Mouse (Mus musculus): Measurements from ENCODE around the gene Sik2. TPM values are rescaled to one million over a fixed set of nuclear protein-coding genes. Genes with fewer than 3 reads are reported as not detected.

The Sik2 gene
- polyA plus RNA-seq, 3 experiments from 2014 or later: 14.7 to 30.3 (median 15.8) TPM

DNA sequence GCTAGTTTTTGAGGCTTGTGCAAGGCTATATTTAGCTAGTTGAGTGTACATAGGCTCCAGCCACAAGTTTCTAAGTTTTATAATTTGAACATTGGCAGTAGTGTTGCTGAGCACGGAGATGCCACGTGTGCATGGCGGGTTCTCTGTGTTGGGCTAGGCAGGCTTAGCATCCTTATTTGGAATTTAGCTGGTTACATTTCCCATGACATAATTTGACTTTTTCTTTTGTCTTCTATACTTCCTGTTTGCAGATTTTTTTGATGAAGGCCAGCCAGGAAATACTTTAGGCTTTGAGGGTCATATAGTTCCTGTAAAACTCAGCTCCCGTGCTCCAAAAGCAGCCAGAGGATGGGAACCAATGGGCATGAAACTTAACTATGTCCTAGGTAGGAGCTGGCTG, 145.0 kb downstream of the Sik2 start:
- ATAC-seq: peak; percentile 75

DNA sequence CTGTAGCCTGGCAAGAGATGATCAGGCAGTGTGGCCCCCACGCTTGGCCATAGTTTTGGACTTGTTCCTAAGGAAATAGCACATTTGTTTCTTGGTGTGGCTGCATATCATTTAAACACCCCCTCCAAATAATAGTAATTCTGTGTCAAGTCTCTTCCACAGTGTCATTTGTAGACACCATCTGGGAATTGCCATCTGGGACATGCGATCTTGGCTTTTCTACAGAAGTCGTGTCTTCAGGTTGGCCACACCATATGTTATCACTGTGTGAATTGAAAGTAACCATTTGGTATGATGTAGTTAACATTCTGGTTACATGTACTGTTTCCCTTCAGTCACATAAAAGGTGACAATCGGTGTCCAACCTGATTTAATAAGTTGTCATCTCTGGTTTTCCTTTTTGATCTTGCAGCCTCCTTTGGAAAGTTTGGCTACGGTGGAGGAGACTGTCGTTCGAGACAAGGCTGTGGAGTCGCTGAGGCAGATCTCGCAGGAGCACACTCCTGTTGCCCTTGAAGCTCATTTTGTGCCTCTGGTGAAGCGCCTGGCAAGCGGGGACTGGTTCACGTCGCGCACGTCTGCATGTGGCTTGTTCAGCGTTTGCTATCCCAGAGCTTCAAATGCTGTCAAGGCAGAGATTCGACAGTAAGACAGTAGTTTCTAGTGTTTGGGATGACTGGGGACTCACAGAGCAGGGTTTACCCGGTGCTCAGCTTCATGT, 147.6 kb downstream of the Sik2 start:
- no peak for ATAC-seq

DNA sequence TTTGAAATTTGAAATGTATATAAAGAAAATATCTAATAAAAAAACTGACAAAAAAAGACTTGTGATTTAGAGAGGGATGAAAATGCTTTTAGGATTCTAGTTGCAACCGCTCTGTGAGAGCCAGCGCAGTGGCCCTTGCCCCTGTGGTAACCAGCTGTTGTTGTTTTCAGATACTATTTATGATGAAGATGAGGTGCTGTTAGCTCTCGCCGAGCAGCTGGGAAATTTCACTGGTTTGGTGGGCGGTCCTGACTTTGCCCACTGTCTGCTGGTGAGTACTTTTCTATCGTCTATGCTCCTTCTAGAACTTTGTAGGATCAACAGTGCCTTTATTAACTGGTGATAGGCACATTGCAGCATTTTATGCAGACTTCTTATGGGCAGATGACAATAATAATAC, 150.2 kb downstream of the Sik2 start:
- no peak for ATAC-seq

DNA sequence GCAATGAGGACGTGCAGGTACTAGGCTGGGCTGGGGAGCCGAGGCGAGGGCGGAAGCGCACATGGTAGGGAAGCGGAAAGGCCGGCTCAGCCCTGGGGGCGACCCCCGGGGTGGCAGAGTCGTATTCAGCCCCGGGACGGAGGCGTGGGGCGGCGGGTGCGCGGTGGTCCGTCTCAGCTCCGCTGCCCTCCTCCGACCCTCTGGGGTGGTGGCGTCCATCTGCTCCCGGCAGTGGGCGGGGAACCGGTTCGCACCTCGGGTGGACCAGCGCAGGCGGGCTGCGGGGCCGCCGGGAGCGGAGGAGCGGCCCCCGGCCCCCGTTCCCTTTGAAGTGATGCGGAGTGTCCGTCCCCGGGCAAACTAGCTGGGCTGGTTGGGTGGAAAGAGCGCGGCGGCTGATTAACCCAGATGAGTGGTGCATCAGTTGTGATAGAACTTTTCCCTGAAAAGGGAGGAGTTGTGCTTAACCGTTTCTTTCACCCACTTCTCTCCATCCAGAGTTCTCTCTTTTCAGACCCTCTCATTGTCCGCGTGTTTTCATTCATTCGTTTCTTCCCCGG, 151.7 kb downstream of the Sik2 start:
- peak; percentile 53 for ATAC-seq

DNA sequence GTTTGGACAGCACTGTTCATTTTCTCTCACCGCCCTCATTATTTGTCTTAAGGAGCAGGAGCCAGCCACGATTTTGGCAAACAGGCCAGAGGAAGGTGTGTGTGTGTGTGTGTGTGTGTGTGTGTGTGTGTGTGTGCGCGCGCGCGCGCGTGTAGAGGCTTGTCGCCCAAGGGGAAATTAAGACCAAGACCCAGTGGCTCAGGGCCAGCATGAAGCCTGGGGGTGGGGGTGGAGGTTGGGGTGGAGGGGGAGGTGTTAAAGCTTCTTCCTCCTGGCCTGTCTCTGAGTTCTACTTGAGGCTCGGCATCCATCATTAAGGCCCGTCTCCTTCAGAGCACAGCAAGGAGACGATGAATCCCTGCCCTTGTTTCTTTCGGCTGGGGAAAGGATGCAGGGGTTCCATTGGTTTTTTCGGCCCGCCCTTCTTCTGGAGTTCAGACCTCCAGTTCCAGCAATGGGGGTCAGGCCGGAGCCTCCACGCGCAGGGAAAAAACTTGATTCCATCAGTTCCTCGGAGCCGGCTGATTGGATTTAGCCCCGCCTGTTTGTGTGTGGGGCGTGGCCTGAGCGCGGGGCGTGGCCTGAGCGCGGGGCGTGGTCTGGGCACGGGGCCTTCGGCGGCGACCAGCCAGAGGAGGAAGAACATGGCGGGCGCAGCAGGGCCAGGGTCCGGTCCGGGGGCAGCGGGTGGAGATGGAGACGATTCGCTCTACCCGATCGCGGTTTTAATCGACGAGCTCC, 152.4 kb downstream of the Sik2 start:
- peak; percentile 89 for ATAC-seq

DNA sequence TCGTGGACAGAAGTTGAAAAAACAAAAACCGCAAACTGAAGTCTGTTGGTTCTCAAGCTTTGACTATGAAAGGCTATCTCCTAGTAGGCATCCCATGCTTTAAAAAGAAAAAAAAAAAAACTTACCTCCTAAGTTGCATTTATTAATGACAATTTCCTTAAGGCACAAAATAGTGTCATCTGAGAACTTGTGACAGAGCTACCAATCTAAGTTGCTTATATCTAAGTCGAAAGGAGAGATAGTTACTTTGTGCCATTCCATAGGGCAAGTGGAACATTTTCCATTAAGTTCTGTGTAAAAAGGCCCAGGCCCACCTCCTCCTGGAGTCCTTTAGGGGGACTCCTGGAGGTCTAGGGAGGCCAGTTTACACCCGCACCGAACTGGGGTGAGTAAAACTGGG, 153.1 kb downstream of the Sik2 start:
- ATAC-seq: no peak

DNA sequence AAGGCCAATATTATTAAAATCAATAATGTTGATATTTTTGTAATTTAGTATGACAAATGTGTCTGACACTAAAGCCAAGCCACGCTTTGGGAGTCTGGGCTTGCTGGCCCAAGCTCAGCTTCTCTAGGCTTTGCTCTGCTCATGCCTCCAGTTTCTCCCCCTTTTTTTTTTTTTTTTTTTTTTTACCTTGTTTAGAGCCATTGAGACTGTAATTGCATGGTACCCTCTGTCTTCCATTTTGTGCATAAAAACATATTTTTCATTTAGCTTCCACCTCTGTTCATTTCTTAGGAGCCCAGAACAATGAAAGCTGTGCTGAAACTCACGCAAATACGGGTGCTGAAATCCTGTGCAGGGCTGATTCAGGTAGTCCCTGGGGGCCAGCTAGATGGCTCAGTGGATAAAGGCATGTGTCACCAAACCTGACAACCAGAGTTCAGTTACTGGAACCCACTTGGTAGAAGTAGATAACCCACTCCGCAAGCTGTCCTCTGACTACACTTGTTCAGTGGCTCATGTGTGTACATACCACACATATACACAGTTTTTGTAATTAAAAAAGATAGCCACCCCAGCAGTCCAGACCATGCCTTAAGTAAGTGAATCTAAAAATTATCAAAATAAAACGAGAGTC, 153.6 kb downstream of the Sik2 start:
- no peak for ATAC-seq

DNA sequence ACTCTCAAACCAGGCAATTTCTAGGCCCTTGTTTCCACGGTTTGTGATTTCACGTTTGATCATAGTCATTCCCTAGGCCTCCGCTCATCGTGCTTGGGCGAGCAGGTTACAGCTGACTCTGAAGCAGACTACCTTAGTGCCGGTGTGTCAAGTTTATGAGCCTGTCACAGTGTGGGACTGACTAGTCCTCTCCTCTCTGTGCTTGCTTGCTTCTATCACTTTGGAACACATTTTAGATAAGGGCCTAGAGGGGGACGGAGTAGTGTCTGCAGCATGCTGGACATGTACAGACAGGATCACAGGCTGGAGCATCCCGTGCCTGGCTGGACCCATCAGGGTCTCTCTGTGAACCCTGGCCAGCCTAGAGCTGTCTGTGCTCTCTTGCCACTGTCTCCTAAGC, 154.5 kb downstream of the Sik2 start:
- no peak for ATAC-seq

DNA sequence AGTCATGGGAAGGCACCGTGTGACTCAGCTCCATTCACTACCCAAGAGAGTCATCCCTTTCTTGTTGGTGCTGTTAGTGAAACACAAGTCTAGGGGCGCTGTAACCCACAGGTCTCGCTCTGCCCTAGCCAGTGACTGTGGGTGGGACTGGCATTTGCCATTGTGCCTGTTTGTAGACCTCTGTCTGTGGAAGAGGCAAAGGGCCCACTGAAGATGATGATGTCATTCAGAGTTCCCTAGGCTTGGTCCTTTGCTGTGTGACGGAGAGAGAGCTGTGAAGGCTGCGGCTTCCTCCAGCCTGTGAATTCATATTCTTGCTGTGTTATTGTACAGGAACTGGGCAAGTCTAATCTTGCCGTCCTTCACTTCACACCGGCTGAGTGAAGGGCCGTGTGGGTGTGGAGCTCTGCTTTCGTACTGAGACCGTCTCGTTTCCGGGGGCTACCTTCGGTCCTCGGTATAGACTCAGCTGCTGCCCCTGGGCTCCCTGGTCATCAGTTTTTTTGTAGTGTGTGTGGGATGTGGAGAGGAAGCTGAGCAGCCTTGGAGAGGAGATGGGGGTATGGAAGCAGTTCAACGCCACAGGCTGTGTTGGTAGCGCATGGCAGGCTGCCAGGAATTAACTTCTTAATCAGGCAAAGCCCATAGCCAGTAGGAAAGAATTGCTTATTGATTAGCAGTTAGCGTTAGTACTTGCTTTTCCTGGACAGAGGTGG, 156.1 kb downstream of the Sik2 start:
- peak; percentile 33 for ATAC-seq

DNA sequence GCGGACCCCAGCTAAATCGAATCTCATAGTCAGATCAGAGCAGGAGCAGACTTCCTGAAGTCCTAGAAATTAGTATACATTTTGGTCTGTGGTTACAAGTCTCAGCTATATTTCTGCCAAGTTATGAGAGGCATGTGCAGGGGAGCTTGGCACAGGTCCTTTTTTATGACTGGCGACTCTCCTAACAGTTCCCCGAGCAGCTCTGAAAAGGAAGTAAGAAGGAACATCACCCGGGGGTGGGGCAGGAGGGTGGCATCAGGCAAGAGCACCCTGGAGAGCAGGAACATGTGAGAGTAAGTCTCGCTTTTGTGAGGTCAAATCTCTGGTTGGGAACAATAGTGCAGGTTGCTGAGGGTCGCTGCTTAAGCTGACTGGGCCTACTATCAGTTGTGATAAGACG, 158.2 kb downstream of the Sik2 start:
- no peak for ATAC-seq

DNA sequence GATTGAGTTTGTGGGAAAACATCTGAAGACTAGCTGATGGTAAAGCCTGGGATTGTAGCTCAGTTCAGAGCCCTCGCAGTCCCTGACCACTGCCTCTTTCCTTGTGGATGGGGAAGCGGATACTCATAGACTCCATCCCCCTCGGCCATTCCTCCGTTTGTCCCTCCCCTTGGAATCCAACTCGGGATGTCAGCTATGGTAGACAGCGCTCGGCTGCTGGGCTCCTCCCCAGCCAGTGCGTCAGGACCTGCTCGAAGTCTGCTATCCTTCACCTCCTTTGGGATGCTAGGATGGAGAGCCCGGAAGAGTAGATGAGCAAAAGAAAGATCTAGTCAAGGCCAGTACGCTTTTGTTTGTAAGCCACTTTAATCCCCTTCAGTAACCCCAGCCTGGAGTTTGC, 158.6 kb downstream of the Sik2 start:
- ATAC-seq: no peak

DNA sequence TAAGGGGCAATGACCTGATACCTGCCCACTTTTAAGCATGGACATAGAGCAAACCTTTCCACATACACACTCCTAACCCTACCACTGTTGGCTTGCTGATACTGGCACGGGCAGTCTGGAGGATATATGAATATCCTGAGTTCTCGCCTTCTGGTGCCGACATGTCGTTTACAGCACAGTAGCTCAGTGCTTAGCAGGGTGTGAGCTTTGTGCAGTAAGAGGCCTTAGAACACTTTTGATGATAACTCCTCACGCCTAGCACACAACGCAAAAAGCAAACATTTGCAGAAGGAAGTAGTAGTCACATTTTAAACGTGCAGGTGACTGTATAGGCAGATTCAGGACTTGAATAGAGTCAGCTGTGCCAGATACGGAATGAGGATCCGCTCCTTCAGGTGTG, 159.1 kb downstream of the Sik2 start:
- ATAC-seq: no peak

DNA sequence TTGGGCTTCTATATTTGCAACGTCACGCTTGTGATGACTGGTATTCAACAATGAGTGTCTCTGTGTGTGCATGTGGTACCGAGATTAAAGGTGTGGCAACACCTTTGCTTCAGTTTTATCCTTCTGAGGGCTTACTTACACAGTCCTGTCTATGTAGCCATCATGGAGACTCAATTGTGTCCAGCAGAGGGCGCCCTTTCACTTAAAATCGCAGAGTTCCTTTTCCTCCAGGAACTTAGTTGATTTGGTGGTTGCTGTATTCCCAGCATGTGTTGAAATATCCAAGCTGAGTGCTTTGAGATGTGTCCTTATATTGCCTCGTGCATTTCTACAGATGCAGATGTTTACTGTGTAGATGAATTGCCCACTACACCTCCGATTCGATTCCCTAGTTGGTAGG, 159.6 kb downstream of the Sik2 start:
- ATAC-seq: no peak

DNA sequence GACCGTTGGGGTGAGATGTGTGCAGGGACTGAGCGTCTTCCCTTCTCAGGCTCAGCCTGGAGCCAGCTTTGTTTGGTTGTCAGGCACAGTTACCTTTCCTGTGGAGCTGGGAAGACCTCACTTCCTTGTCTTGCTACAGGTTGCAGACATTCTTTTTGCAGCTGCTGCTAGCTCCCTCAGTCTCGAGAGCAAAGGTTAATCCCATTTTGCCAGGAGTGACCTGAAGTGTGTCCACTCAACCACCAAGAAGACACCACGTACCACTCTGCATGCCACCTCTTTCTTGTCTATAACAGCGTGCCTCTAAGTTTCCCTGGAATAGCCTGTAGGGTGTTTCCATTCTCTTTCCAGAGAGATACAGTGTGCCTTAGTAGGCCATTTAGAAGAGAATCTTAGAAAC, 160.1 kb downstream of the Sik2 start:
- no peak for ATAC-seq

DNA sequence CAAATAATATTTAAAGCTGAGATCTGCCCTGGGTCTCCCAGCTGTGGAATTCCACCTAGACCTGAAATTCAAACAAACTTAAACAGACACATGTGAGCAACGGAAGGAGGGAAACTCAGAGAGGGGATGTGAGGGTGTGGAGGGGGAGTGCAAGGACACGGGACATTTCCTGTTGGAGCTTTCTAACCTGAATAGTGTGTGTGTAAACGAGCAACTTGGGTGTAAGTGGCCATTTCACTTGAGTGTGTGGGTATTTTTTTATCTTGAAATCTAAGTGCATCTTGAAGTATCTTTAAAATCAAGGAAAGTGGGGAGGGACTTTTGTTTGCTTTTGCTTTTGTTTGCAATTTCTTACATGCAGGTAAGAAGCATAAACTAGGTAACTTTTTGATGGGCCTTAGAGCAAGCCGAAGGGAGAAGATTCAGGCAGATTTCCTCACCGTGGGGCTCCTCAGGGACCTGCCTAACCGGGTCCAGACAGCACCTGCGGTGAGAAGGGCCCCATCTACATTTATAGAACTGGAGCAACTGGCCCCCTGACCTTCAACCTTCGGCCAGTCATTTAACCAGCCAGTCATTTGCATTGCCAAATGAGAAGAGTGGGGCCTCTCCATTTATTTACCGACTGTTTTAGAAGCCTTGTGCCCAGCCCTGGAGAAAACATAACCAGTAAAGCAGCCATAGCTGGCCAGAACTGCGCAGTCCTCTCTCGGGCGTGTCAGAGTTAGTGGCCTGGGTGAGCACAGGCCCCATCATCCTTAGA, 161.1 kb downstream of the Sik2 start:
- no peak for ATAC-seq

DNA sequence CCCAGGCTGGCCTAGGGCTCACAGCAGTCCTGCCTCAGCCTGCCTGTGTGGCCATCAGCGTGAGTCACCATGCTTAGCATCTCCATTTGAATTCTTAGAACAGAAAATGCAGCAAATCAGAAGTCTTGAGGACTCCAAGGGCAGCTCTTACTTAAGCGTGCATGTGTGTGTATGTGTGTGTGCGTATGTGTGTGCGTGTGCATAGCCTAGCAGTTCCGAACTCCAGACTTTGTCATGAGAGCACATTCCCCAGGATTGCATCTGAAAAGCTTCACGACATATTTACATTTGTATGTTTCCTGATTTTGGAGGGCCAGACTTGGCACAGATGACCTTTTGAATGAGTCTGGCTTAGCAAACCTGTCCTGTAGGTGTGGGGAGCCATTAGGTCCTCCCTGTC, 161.7 kb downstream of the Sik2 start:
- no peak for ATAC-seq

DNA sequence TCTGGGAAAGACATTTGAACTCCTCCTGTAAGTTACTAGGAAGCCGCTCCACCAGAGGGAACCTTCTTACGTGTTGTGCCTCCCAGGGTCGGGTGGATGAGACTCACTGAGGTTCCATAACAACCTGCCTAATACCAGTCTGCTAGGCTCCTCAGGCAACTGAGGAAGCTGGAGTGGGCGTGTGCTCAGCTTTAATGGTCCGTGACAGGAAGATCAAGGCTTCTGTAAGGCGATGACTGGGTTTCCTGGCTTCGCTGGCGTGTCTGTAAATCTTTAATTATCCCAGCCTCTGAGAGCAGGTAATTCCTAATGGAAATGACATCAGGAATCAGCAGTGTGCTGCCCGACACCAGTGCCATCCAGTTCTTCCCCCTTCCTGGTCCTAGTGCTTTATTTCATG, 163.3 kb downstream of the Sik2 start:
- ATAC-seq: no peak

DNA sequence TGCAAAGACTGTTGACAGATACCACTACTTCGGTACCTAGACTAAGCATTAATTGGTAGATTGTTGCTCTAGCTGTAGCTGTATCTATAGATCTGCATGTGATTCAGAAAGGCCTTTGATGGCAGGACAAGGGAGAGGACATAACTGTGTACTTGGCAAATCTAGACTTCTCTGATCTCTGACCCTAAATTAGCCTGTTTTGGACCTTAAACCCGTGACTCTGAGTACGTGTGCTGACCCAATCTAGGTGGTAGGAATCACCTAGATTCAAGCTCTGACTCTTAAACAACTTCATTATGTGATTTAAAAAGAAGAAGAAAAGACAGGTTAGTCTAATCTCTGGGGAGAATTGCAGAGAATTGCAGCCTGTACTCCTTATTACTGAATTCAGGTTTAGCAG, 163.8 kb downstream of the Sik2 start, which contains the start of gene Ppp2r1b:
TSS of gene Ppp2r1b (plus strand) at position 221 of the 400 bp plus-strand sequence.
- no peak for ATAC-seq

Measured in inflammation-experienced regulatory T-cells, adult 6 months (primary cell).